Mouse (Mus musculus) Patski (cell line): ENCODE measurements around the gene Cldn11. TPM values are rescaled to one million over a fixed set of nuclear protein-coding genes. Genes with fewer than 3 reads are reported as not detected.

Experiments used
- ATAC-seq: fragments of 100-300 bp; one replicate; pipeline ENCODE4 v1.8.0; 2021
- CTCF ChIA-PET: fragments of 350-600 bp; sonication (Branson Sonifier 250); formaldehyde crosslinking; loops from one replicate; lab custom pipeline; 2022; ENCODE audit warnings: inconsistent platforms; lab: Charles Lee
- POLR2A ChIA-PET: fragments of 350-600 bp; sonication (Branson Sonifier 250); formaldehyde crosslinking; loops from one replicate; lab custom pipeline; 2022; ENCODE audit warnings: antibody characterized with exemption, inconsistent platforms; lab: Charles Lee
- DNase-seq: peaks from one replicate; pipeline ENCODE4 v3.0.0-alpha.2; 2011; ENCODE audit warnings: low read depth, low spot score
- H3K27me3 ChIP-seq: fragments of 371-371 bp; one replicate; pipeline ENCODE4 v1.5.1; 2021
- CTCF ChIP-seq: fragments of 100-300 bp; IDR thresholded peaks from one replicate; pipeline ENCODE4 v1.5.1; 2021
- in situ Hi-C: fragments of 300-500 bp; cut with MboI; formaldehyde crosslinking; loops from 3 replicates; pipeline ENCODE4 v1.11.1; 2018; ENCODE audit warnings: low pct_unique_long_range_greater_than_20kb, mixed read lengths
- polyA plus RNA-seq: library from polyadenylated mRNA; unstranded; gene quantifications from one replicate; pipeline ENCODE4 v1.2.3, GENCODE M21; 2021

The Cldn11 gene
- polyA plus RNA-seq, 1 experiment from 2014 or later = not detected

- CTCF ChIA-PET = interaction anchor here (1.0 to 4.6 kb wide), 7 partner anchors 10 to 454 kb away, joined by 3 to 32 read pairs (median 5); no protein-coding TSS in a partner anchor
- TF ChIP-seq CTCF = no peak
- no peaks in the 10 kb centered on the region for H3K27me3 ChIP-seq
- DNase-seq = no peak
- in situ Hi-C loops = loop anchor here (5.0 to 25.0 kb wide), 5 partner anchors 89 to 1039 kb away; no protein-coding TSS in a partner anchor
- POLR2A ChIA-PET = no interaction called here
- no peak for ATAC-seq
Observed at GRCm38 (mm10) chr3:31148595-31148994, 1.1 kb upstream of the Cldn11 start.

GRCm38 (mm10) chr3:31152108-31152507 lies 2.4 kb downstream of the Cldn11 start:
- DNase-seq = no peak
- in situ Hi-C loops = no loop called here
- ChIA-PET CTCF (interaction anchor here (1.2 to 2.7 kb wide), 2 partner anchors 9 to 451 kb away, joined by 3 to 11 read pairs; no protein-coding TSS in a partner anchor), POLR2A (no interaction called here)
- ATAC-seq = no peak
- H3K27me3 ChIP-seq = no peaks in the 10 kb centered on the region
- no peak for TF ChIP-seq CTCF

- ChIA-PET CTCF (interaction anchor here (0.8 to 1.1 kb wide), 3 partner anchors 10 to 448 kb away, joined by 3 to 4 read pairs (median 3); no protein-coding TSS in a partner anchor), POLR2A (interaction anchor here (0.7 kb wide), 1 partner anchor 9 kb away, joined by 3 read pairs; no protein-coding TSS in a partner anchor)
- DNase-seq (no peak), ATAC-seq (no peak)
- no peaks in the 10 kb centered on the region for H3K27me3 ChIP-seq
- TF ChIP-seq CTCF = no peak
- in situ Hi-C loops = no loop called here
Observed at GRCm38 (mm10) chr3:31156126-31156525, 6.4 kb downstream of the Cldn11 start.

DNA sequence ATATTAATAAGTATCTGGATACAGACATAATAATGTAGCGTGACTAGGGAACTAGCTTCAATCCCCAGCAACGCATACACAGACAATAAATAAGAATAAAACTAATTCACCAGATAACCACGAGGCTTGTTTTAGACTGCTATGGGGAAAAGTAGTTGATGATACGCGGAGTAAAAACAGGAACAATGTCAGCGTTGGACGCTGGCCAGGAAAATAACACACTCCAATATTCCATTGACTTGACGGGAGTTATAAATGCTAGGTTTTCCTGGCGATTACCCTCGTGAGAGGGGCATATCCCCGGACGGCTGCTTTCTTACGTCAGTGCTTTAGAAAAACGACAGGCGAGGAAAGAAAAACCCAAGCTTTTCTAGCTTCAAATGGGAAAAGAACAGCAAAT lies 8.1 kb downstream of the Cldn11 start:
- DNase-seq (no peak), ATAC-seq (no peak)
- TF ChIP-seq CTCF = no peak
- no peaks in the 10 kb centered on the region for H3K27me3 ChIP-seq
- ChIA-PET POLR2A (interaction anchor here (0.6 to 0.7 kb wide), 2 partner anchors 127 to 225 kb away, joined by 4 read pairs; no protein-coding TSS in a partner anchor), CTCF (interaction anchor here (0.9 kb wide), 1 partner anchor 8 kb away, joined by 3 read pairs; no protein-coding TSS in a partner anchor)
- in situ Hi-C loops = no loop called here

DNA sequence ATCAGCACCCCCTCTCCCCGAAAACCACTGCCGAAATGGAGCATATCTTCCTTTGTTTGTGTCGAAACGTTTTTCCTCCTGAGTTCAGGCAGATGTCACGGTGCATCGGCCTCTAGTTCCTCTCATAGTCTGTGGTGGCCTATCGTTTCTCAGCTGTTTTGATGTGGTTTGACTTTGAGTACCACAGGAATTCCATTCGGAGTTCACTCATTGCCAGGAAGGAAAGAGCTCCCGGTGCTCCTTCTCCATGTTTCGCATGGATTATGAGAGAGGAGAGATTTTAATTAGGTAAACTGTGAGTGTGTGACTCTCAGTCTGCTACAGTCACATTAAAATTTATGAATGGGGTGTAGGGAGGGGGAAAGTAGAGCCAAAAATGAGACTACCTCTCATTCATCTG lies 10.3 kb downstream of the Cldn11 start:
- DNase-seq (peak; percentile 86), ATAC-seq (peak; percentile 95)
- ChIA-PET POLR2A (interaction anchor here (1.0 kb wide), 1 partner anchor 78 kb away, joined by 3 read pairs; no protein-coding TSS in a partner anchor), CTCF (interaction anchor here (0.8 to 3.1 kb wide), 5 partner anchors 9 to 118 kb away, joined by 3 to 16 read pairs (median 4); partner anchors contain the start of gene Cldn11)
- no peak for TF ChIP-seq CTCF
- in situ Hi-C loops = no loop called here
- no peaks in the 10 kb centered on the region for H3K27me3 ChIP-seq

DNA sequence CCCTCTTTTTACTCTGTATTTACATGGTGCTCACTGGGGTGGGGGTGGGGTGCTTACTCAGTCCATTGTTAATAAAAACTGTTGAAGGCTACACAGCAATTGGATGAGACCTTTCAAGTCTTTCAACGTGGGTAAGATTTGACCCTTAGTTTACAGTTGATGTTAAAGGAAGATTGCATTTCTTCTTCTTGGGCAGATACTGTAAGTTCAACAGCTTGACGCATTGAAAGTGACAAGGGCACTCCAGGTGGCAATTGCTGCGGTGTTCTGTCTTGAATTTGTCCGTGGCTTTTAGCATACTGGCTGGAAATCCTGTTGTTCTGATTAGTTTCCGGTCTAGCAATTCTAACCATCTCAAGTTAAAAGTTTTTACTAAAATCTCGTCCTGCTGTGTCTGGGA lies 11.6 kb downstream of the Cldn11 start:
- ChIA-PET POLR2A (interaction anchor here (0.7 kb wide), 1 partner anchor 112 kb away, joined by 4 read pairs; no protein-coding TSS in a partner anchor), CTCF (interaction anchor here (1.3 to 3.1 kb wide), 4 partner anchors 11 to 117 kb away, joined by 3 to 16 read pairs (median 8); partner anchors contain the start of gene Cldn11)
- H3K27me3 ChIP-seq = no peaks in the 10 kb centered on the region
- in situ Hi-C loops = no loop called here
- ATAC-seq (no peak), DNase-seq (no peak)
- TF ChIP-seq CTCF = no peak

GRCm38 (mm10) chr3:31162860-31163259 lies 13.1 kb downstream of the Cldn11 start:
- CTCF ChIA-PET = interaction anchor here (1.0 to 3.1 kb wide), 2 partner anchors 15 to 346 kb away, joined by 3 to 16 read pairs; no protein-coding TSS in a partner anchor
- POLR2A ChIA-PET = no interaction called here
- DNase-seq = no peak
- in situ Hi-C loops = no loop called here
- no peaks in the 10 kb centered on the region for H3K27me3 ChIP-seq
- ATAC-seq = no peak
- TF ChIP-seq CTCF = no peak

- DNase-seq (no peak), ATAC-seq (no peak)
- TF ChIP-seq CTCF = no peak
- in situ Hi-C loops = no loop called here
- H3K27me3 ChIP-seq = no peaks in the 10 kb centered on the region
- ChIA-PET POLR2A (no interaction called here), CTCF (interaction anchor here (0.6 to 2.0 kb wide), 3 partner anchors 8 to 434 kb away, joined by 3 to 5 read pairs (median 3); no protein-coding TSS in a partner anchor)
Observed at GRCm38 (mm10) chr3:31165803-31166202, 16.1 kb downstream of the Cldn11 start.

DNA sequence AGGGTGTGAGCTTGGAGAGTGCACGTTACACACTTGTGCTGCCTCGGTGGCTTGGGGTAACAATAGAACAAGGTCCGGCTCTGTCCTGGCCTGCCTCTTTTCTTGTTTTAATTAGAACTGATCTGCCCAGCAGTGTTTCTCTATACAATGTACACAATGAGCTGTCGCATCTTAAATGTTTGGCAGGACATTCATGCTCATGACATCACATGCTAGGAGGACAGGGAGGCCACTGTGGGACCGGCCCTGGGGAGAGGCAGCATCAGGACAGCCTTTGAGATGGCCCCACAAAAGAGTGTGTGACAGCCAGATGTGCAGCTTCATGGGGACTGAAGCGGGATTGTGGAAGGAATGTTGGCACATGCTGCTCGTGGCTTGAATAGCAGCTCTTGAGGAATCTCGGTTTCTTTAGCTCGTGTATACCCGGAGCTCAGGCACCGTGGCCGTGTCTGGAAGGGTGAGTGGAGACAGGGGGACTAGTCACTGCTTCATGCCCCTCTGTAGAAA lies 16.7 kb downstream of the Cldn11 start:
- ATAC-seq = no peak
- in situ Hi-C loops = no loop called here
- CTCF ChIA-PET = interaction anchor here (1.2 to 2.0 kb wide), 4 partner anchors 9 to 72 kb away, joined by 3 to 5 read pairs (median 4); no protein-coding TSS in a partner anchor
- no peak for TF ChIP-seq CTCF
- POLR2A ChIA-PET = no interaction called here
- no peak for DNase-seq
- H3K27me3 ChIP-seq = no peaks in the 10 kb centered on the region

DNA sequence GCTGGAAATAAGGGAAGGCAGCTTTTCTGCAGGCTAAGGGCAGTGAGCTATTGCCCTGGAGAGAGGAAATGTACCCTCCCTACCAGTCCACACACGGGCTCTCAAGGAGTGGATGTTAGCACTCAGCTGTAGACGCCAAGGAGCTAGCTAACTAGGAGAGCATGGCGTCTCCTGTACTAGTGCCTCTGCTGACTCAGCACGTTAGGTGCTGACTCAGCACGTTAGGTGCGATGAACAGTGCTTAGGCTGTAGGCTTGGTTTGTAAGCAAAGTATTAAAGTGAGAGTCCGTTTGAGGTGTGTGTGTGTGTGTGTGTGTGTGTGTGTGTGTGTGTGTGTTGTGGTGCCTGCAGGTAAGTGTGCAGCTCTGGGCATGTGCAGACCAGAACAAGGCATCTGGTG lies 40.6 kb downstream of the Cldn11 start:
- ChIA-PET CTCF (interaction anchor here (1.2 kb wide), 1 partner anchor 24 kb away, joined by 5 read pairs; no protein-coding TSS in a partner anchor), POLR2A (no interaction called here)
- no peak for ATAC-seq
- in situ Hi-C loops = no loop called here
- no peaks in the 10 kb centered on the region for H3K27me3 ChIP-seq
- DNase-seq = no peak
- TF ChIP-seq CTCF = no peak

DNA sequence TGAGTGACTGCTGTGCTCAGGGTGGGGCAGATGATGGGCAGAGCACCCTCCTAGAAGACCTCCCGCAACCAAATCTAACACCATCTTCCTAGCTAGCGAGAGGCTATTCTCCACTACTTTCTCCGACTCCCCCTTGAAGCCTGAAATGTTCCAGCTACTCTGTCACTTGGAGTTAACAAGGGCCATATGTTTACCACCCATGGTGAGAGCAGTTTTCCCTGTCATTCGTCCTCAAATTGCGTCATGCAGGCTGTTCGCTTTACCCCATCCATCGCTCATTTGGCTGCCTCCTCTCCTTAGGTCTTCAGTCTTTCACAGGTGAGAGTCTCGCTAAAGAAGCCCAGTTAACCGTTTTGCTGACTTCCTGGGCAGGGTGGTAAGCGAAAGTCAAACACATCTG lies 41.7 kb downstream of the Cldn11 start:
- ATAC-seq (no peak), DNase-seq (no peak)
- no peak for TF ChIP-seq CTCF
- in situ Hi-C loops = no loop called here
- ChIA-PET CTCF (interaction anchor here (0.8 kb wide), 1 partner anchor 10 kb away, joined by 3 read pairs; no protein-coding TSS in a partner anchor), POLR2A (no interaction called here)
- H3K27me3 ChIP-seq = no peaks in the 10 kb centered on the region
